Mouse (Mus musculus) right cerebral cortex, postnatal 14 days (tissue): ENCODE measurements around the gene Dqx1.
A peak's percentile ranks its signal among the peaks of the same experiment; 100 is the strongest.

ENCODE experiments used
- DNase-seq: peaks from one replicate; pipeline ENCODE4 v3.0.0; 2022

Gene Dqx1

GRCm38 (mm10) chr6:83071220-83071619 lies 13.6 kb downstream of the Dqx1 start:
- no peak for DNase-seq

DNA sequence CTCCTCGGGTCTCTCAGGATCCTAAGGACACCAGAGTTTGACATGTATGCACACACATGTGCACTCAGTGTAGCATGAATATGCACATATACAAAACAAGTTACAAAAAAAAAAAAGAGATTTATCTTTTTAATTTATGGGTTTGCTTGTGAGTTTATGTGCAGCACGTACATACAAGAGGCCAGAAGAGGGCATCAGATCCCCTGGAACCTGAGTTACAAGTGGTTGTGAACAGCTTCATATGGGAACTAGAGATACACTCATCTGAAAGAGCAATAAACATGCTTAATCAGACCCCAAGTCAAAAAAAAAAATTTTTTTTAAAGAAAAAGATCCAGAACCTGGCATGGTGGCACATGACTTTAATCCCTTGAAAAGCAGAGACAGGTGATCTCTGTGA lies 17.3 kb downstream of the Dqx1 start:
- DNase-seq = no peak

- DNase-seq = peak; percentile 32
Observed at GRCm38 (mm10) chr6:83077630-83078323, 20.1 kb downstream of the Dqx1 start, which contains the start of gene Pcgf1. Pcgf1 (plus strand) TSS chr6:83077869.

DNA sequence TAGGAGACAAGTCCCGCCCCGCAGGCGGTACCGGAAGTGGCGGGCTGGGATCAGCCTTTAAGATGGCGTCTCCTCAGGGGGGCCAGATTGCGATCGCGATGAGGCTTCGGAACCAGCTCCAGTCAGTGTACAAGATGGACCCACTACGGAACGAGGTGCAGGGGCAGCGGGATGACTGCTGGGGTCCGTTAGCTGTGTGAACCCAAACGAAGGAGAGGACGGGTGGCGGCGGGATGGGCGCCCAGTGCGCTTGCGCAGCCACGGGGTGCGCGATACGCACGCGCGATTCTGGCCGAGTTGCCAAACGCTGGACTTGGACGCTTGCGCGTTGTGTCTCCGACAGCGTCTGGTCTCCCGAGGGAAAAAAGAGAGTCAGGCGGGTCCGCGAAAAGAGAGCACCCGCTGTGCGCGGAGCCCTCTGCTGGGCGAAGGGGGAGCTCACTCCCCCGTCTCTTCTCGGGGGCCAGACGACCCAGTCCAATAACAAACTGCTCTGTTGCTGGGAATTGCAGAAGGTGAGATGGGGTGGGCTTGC lies 20.7 kb downstream of the Dqx1 start:
- DNase-seq = peak; percentile 100

DNA sequence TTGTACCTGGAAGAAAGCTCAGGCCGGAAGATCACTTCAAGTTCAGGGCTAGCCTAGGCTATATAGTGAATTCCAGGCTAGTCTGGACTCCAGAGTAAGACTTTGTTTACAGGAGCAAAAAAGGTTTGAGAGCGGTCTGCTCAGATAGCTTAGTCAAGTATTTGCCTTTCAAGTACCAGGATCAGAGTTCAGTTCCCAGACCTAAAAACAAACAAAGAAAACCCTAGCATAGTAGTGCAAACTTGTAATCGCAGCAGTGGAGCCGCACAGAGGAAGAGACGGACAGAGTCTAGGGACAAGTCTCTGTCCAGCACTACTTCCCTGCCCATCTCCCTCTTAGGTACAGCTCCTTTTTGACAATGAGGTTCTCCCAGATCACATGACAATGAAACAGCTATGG lies 22.6 kb downstream of the Dqx1 start:
- no peak for DNase-seq

GRCm38 (mm10) chr6:83083497-83083896 lies 25.9 kb downstream of the Dqx1 start:
- DNase-seq = no peak

DNA sequence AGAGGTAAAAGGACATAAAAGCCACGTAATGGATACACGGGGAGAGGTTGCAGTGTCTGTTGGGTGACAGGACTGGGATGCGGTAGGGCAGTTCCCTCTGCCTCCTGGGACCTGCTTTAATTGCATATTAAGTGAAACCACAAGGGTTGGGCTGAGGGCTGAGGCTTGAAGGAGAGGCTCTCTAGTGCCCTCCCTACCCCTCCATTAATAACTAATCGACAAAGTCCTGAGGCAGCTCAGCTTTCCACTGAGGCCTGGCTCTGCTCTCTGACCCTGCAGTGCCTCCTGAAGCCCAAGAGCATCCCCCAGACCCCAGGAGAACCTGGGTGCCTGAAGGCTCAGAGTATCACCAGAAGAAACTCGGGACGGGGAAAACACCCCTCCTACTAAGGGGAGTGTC lies 26.8 kb downstream of the Dqx1 start:
- no peak for DNase-seq

DNA sequence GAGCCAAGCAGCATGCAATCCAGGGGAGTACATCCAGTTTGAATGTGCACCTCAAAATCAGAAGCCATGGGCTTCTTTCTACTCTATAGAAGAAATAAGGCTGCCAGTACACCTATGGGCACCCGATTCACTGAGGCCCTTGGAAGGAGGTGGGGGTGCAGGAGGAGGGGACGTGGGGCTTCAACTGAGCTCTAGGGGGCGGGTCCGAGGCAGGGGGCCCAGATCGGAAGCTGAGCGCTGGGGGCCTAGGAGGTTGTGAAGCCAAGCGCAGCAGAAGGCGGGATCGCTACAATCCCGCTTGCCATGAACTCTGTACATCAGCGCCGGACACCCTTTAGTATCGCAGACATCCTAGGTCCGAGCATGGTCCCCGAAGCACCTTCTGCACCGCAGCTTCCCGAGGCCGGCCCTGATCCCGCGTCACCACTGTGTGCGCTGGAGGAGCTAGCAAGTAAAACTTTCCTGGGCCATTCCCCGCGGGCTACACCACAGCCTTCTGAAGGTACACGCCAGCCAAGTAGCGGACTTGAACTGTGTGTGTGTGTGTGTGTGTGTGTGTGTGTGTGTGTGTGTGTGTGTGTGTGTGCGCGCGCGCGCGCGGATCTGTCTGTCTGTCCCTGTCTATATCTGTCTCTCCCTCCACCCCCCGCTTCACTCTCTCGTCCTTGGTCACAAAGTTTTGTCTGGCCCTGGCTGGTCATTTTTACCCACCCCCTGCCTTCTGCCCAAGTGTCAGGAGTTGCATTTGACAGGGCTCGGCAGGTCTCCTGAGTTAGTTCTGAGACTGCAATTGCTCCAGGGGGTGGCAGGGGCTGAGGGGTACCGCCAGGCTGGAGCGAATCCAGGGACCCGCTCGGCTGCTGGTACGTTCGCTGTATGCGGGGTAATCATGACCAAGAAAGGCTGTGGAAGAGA lies 28.7 kb downstream of the Dqx1 start, which contains the start of gene Lbx2:
Gene Lbx2, plus strand, starts transcription at position 247 of the 915 bp plus-strand sequence.
- DNase-seq = no peak

GRCm38 (mm10) chr6:83087205-83087925 lies 29.7 kb downstream of the Dqx1 start:
- DNase-seq = no peak

DNA sequence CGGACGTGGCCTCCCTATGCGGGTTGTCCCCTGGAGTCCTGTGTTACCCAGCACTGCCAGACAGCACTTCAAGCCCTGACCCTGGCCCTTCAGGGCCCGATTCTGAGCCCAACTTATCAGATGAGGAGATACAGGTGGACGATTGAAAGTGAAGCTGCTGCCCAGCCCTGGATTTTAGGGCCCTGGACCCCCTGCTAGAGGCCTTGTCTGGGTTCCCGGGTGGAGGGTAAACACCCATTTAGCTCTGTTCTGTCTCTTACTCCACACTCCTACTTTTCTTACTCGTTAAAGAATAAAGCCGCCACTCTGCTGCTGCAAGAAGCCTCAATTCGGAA lies 30.2 kb downstream of the Dqx1 start:
- no peak for DNase-seq

- DNase-seq = no peak
Observed at GRCm38 (mm10) chr6:83092416-83093127, 34.9 kb downstream of the Dqx1 start.

DNA sequence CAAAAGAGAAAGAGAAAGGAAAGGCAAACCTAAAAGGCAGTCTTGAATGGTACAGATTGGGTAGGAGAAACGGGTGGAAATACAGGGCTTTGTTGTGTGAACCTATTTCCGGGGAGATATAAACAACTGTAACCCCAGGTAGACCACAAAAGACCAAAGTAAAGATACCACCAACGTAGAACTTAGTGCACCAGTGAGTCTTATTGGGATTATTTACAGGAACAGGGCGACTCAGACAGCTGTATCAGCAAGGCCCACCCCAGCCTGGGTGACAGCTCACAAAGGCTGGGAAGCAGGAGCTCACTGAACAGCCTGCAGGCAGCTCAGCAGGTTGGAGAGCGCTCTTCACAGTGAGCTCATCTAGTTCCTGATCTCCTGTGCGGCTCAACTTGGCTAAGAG lies 38.3 kb downstream of the Dqx1 start:
- DNase-seq = no peak

DNA sequence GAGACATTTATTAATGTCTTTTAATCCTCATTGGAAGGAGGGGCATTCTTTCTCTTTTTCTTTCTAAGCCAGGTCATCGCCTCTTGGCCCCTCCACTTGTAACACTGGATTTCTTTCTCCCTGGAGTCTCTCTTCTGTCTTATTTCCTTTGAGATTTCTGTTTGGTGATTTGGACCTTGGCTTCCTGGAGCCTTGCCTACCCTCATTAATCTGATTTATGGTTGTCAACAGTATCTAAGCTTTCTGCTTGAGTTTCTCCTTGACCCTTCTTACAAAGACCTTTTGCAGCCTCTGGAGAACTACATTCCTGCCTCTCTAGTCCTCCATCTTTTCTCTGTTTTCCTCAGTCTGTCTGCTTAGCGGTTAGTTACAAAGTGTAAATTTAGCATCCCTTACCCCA lies 40.8 kb downstream of the Dqx1 start:
- no peak for DNase-seq

DNA sequence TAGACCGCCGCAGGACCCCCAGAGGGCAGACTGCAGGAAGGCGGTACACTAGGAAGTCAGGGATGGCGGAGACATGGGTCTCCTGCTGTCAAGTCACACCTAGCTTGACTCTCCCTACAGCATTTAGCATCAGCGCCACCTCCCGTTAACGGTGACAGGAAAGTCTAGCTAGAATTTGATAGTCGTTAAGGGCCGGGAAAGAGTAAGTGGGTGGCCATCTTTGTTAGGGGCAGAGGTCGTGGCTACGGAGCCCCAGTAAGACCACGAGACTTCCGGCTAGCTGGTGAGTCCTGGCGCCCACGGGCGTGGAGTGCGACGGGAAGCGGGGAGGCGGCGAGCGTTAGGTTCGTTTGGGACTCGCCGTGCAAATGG lies 43.7 kb downstream of the Dqx1 start, which contains the start of the genes Ccdc142 and Gm42688:
Gene Ccdc142, plus strand, starts transcription at position 286 of the 372 bp plus-strand sequence.
Gene Gm42688, plus strand, starts transcription at position 302 of the 372 bp plus-strand sequence.
- DNase-seq = peak; percentile 83

DNA sequence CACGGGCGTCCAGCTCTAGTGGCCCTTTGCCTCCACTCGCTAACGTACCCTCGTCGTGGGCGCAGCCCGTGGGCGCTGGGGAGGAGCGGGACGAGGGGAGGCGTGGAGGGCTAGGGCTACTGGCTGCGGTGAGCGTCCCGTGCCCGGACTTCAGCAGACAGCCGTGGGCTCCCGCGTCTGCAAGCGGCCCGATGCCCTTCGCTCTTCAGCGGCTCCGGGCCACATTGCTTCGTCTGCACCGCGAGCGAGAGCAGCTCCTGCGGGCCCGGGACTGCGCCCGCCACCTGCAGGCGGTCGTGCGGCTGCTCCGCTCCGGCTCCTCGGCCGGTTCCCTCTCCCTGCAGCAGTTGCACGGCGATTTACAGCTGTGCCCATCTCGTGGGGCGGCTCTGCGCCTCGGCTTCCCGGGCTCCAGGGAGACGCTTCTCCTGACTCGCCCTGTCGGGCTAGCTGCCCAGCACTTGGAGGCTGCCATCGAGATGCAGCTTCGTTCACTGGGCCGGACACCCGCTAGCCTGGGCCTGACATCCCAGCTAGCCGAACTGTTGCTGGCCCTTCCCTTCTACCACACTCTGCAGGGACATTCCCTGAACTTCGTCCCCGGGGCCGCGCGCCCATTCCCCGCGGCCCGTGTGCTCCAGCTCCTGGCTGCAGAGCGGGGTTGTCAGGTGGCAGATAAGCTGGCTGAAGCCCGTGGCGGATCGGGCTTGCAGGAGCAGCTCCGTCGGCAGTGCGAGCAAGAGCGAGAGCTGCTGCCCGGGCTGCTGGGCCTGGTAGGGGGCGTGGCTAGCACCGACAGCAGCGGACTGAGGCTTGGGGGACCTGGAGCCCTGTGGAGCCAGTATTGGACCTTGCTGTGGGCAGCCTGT lies 44.3 kb downstream of the Dqx1 start:
- peak; percentile 64 for DNase-seq

GRCm38 (mm10) chr6:83103130-83103650 lies 45.5 kb downstream of the Dqx1 start:
- no peak for DNase-seq

DNA sequence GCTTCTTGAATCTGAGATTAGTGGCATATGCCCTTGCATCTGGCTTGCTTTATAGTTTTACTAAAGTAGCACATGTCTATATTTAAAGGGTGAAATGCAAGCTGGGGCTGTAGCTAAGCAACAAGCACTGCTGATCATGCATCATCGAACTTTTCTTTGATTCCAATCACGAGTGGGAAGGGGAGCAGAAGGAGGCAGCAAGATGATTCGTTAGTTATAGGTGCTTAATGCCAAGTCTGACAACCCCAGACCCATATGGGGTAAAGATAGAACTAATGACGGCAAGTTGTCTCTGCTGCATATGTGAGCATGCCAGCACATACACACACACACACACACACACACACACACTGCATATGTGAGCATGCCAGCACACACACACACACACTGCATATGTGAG lies 46.5 kb downstream of the Dqx1 start:
- no peak for DNase-seq

DNA sequence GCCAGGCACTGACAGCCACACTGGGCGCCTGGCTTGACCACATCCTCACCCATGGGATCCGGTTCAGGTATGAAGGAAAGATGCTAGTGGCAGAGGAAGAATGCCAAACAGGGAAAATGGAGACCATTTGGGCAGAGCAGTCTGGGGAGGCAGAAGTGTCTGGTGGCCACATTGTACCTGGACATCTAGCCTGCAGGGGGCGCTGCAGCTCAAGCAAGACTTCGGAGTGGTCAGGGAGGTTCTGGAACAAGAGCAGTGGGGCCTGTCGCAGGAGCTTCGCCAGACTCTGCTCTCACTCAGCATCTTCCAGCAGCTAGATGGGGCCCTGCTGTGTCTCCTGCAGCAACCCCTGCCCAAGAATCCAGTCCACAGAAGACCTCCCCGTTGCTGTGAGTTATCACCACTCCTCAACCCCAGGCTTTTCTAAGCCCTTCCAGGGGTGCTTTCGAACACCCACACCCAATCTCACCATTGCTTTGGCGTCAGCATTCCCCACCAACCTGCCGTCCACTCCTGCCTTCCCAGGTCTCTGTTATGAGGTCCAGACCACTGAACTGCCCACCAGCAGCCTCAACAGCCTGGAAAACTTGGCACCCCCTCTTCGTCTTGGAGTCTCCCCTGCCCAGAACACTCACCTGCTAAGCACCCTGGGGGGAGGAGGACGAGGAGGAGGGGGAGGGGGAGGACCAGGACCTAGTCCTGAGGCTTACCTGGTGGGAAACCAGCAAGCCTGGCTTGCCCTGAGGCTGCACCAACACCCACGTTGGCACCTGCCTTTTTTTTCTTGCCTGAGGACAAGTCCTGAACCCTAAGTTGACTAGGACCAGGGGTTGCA lies 50.1 kb downstream of the Dqx1 start:
- peak; percentile 85 for DNase-seq

DNA sequence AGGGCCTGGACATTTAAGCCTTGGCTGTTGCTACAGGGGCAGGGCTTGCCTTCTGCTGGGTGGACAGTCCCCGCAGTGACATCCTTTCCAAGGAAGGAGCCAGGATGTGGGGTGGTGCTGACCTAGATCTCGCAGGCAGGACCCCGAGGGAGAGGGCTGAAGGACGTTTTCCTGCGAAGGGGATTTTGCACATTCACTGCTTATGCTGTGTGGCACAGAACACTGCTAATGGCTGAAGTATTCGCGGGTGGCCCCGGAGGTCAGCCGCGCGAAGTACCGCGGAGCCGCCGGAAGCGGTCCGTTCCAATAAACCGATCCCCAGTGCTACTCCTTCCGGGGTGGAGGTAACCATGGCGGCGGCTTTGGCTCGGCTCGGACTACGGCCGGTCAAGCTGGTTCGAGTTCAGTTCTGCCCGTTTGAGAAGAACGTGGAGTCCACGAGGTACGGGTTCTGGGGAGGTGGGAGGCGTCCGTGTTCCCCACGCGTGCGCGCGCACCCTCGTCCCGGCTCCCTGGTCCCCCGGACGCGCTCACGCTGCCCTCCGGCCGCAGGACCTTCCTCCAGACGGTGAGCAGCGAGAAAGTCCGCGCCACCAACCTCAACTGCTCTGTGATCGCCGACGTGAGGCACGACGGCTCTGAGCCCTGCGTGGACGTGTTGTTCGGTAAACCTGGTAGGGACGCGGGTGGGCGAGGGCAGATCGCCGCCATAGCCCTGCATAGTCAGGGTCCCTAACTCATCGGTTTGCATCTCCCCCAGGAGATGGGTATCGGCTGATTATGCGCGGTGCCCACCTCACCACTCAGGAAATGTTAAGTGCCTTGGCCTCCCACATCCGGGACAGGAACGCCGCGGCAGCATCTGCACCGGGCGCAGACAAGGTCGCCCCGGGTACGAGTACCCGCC lies 51.4 kb downstream of the Dqx1 start, which contains the start of gene Mrpl53:
Gene Mrpl53, plus strand, starts transcription at position 279 of the 907 bp plus-strand sequence.
- DNase-seq = peak; percentile 77
